Mouse (Mus musculus): ENCODE measurements at regions not wholly inside any gene's neighbourhood (a gene's known extent, or its start where the extent isn't known, plus 50 kb on each side); places are given as distances from the start of the nearest gene placed in this dataset.

DNA sequence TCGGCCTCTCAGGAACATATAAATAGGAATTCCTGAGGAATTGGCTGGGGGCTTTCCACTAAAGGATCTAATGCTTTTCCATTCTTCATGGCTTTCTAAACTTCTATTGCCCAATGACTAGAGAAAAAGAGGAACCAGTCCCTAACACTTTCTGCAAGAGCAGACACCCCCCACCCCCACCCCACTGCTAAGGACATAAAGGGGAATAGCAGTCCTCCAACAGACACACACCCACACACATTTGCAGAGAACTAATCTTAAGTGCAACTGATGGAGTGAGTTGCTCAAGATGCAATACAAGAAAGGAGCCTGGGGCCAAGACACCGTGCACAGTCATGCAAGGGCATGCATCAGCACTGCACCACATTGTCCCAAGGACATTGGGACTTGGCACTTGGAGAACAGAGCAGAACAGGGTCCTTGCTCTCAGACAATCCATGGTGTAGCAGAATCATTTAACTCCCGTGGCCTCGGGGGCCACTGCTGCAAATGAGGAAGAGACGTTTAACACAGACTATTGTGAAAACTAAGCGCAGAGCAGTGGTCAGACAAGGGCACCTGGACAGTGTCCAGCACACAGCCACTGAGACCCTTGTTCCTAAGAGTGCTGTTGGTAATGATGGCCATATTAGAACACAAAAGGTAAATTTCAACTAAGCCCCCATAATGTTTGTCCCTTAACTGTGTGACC is 161.1 kb downstream of the Xpnpep1 start:
- TF ChIP-seq CTCF (IDR thresholded peaks at IDR 0.05; ENCODE audit: low read depth) (no peak), EP300 (IDR thresholded peaks at IDR 0.05; ENCODE audit: low read depth) (no peak)
